Mouse (Mus musculus) forebrain, embryonic 15.5 days (tissue): ENCODE data around the gene Rpap2. TPM values are rescaled to one million over a fixed set of nuclear protein-coding genes. Genes with fewer than 3 reads are reported as not detected.

Experiments
- ATAC-seq: fragments of 200-750 bp; cut with Nextera tagmentation; replicated peaks from 2 replicates; pipeline ENCODE4 v1.8.0; 2017; ENCODE audit warnings: mild to moderate bottlenecking, moderate TSS enrichment, moderate library complexity
- H3K27ac ChIP-seq: fragments of 300-500 bp; sonication (generic); replicated peaks from 2 replicates; pipeline ENCODE4 v1.5.1; 2015; ENCODE audit warnings: mild to moderate bottlenecking, inconsistent platforms
- H3K27me3 ChIP-seq: fragments of 300-500 bp; sonication (generic); 2 replicates; pipeline ENCODE4 v1.6.1; 2015; ENCODE audit warnings: inconsistent platforms
- H3K36me3 ChIP-seq: fragments of 300-500 bp; sonication (generic); 2 replicates; pipeline ENCODE4 v1.6.1; 2015; ENCODE audit warnings: mild to moderate bottlenecking, inconsistent platforms
- H3K4me1 ChIP-seq: fragments of 300-500 bp; sonication (generic); 2 replicates; pipeline ENCODE4 v1.6.1; 2015; ENCODE audit warnings: inconsistent platforms
- H3K4me2 ChIP-seq: fragments of 300-500 bp; sonication (generic); replicated peaks from 2 replicates; pipeline ENCODE4 v1.6.1; 2015; ENCODE audit warnings: mild to moderate bottlenecking, inconsistent platforms
- H3K4me3 ChIP-seq: fragments of 300-500 bp; sonication (generic); 2 replicates; pipeline ENCODE4 v1.5.1; 2015; ENCODE audit warnings: mild to moderate bottlenecking, inconsistent platforms
- H3K9ac ChIP-seq: fragments of 300-500 bp; sonication (generic); replicated peaks from 2 replicates; pipeline ENCODE4 v1.6.1; 2015; ENCODE audit warnings: mild to moderate bottlenecking, inconsistent platforms
- H3K9me3 ChIP-seq: fragments of 300-500 bp; sonication (generic); 2 replicates; pipeline ENCODE4 v1.6.1; 2016; ENCODE audit warnings: inconsistent platforms
- WGBS: fragments of 180-500 bp; shearing (Covaris S2); methylation state at CpG from one replicate; pipeline ENCODE4 v1.1.7; 2015; ENCODE audit warnings: mixed read lengths; 5-methylcytosine and 5-hydroxymethylcytosine counted together
- polyA plus RNA-seq: library from polyadenylated mRNA; unstranded; fragments of >200 nt; fragmentation: Nextera tagmentation; extraction: Ambion mirVana; gene quantifications from 2 replicates; pipeline ENCODE4 v1.2.1, GENCODE M21; 2015

Rpap2 gene
- 20.9 and 21.8 TPM in 2 replicates for polyA plus RNA-seq

DNA sequence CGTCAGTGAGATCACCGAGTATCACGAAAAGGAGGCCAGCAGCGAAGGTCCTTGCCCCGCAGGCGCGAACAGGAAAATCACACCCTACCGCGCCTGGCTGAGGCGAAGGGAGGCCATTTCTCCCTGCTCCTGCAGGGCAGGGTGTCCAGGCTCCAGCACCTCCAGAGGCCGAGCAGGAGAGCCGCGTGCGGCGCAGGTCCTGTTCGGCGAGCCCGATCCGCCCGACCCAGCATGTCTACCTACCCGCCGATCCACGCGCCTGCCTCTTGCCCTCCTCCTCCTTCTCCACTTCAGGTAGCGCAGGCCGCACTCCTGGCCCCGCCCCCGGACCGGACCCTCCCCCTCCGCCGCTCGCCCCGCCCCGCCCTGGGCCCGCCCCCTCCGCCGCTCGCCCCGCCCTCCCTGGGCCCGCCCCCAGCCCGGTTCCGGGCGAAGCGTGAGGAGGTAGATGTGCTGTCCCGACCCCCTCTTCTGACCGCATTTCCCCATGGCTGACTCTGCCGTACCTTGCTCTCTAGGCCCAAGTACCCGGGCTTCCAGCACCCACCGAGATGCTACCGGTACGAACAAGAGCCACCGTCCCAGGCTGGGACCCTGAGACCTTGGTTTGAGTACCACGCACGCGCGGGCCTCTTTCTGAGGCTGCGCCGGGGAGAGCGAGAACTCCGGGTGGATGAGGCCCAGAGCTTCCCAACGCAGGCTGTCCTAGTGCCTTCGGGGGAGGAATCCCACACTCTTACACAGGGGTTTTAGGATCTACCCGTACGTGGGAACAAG lies at the start of gene Rpap2, which contains the start of gene Glmn:
TSS of gene Rpap2 (plus strand) at position 73 of the 777 bp plus-strand sequence.
TSS of gene Glmn (minus strand) at position 588 of the 777 bp plus-strand sequence.
- Histone ChIP-seq H3K4me3 (peak within 1 kb of the TSS; percentile 92), H3K4me2 (peak within 1 kb of the TSS; percentile 78), H3K36me3 (peaks cover 7% of the 10 kb centered on the region), H3K4me1 (peaks cover 11% of the 10 kb centered on the region), H3K27ac (peak within 1 kb of the TSS; percentile 91), H3K9me3 (no peaks in the 10 kb centered on the region), H3K9ac (peak within 1 kb of the TSS; percentile 89), H3K27me3 (no peaks in the 10 kb centered on the region)
- ATAC-seq, result peak; percentile 96
- 0% methylated on average over 45 of the region's 64 CpGs for WGBS

DNA sequence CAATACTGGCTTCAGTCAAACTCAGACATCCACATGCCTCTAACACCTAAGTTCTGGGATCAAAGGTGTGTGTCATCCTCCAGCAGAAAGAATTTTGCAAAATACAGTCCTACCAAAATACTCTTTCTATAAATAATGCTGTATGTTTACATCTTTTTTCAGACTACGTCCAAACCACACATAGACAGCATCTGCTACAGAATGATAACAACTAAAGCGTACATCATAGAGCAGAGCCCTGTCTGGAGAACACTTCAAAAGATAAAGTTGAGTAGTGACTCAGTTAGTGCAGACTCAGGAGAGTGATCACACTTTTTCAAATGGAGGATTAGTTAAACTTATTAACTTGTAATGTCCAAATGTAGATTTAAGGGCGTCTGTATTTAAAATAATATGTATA lies 49.2 kb upstream of the Rpap2 start:
- H3K9me3 ChIP-seq, result no peaks in the 10 kb centered on the region
- no peak overlapping the region for H3K4me2 ChIP-seq
- WGBS, result 90% methylated on average over 3 of the region's 3 CpGs
- H3K4me3 ChIP-seq, result no peak overlapping the region
- H3K4me1 ChIP-seq, result no peaks in the 10 kb centered on the region
- no peak for ATAC-seq
- H3K27me3 ChIP-seq, result no peaks in the 10 kb centered on the region
- no peak overlapping the region for H3K27ac ChIP-seq
- H3K36me3 ChIP-seq, result peaks cover 12% of the 10 kb centered on the region
- H3K9ac ChIP-seq, result no peak overlapping the region

DNA sequence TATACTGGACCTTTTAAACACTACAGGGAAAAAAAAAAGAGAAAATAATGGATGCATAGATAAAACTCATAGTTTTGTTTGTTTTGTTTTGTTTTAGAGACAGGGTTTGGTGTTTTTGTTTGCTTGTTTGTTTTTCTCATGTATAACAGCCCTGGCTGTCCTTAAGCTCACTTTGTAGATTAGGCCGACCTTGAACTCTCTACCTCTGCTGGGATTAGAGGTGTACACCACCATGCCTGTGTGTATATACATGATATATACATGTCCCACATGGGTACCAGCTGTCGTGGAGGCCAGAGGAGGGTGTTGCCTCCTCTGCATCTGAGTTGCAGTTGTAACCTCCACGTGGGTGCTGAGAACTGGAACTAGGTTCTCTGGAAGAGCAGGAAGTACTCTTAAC lies 48.7 kb upstream of the Rpap2 start:
- Histone ChIP-seq H3K4me1 (no peaks in the 10 kb centered on the region), H3K4me3 (no peak overlapping the region), H3K27ac (no peak overlapping the region), H3K9ac (no peak overlapping the region), H3K27me3 (no peaks in the 10 kb centered on the region), H3K4me2 (no peak overlapping the region), H3K36me3 (peaks cover 12% of the 10 kb centered on the region), H3K9me3 (no peaks in the 10 kb centered on the region)
- ATAC-seq, result no peak
- WGBS, result 91% methylated on average over 3 of the region's 3 CpGs

DNA sequence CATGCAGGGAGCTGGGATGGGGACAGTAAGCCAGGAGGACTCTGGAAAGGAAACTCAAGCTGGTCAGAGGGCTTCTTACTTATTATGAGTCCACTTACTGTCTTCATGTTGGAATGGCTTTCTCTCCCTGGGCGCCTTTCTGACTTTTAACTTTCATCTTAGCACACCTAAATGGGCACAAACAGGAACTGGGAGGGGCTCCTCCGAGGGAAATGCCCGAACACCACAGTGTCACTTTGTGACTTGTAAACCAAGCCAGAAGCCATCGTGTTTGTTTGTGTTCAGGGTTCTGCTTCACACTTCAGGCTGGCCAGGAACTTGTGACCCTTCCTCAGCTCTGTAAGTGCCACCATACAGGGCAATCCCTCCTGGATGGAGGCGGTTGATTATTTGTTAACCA lies 42.8 kb upstream of the Rpap2 start:
- no peak overlapping the region for H3K4me2 ChIP-seq
- peaks cover 23% of the 10 kb centered on the region for H3K36me3 ChIP-seq
- WGBS, result 93% methylated on average over 5 of the region's 5 CpGs
- H3K9ac ChIP-seq, result no peak overlapping the region
- H3K4me1 ChIP-seq, result no peaks in the 10 kb centered on the region
- no peak for ATAC-seq
- no peaks in the 10 kb centered on the region for H3K27me3 ChIP-seq
- no peak overlapping the region for H3K27ac ChIP-seq
- no peak overlapping the region for H3K4me3 ChIP-seq
- no peaks in the 10 kb centered on the region for H3K9me3 ChIP-seq

DNA sequence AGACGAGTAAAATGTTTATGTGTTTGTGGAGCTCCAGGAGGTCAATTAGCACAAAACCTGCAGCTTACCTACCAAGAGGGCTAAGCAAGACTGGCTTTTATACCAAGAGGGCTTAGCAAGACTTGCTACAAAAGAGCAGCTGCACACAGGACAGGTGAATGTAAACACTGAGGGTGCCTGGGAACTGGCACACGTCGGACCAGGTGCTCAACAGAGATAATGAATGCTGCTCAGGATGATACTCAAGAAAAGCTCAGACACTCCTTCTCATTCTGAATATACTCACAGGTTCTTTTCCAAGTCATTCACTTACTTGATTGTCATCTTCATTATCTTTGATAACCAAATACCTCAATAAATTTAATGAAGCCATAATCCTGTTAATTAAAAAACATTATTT lies 40.2 kb upstream of the Rpap2 start:
- H3K27ac ChIP-seq, result no peak overlapping the region
- H3K4me3 ChIP-seq, result no peak overlapping the region
- ATAC-seq, result no peak
- WGBS, result 86% methylated on average over 3 of the region's 3 CpGs
- H3K36me3 ChIP-seq, result peaks cover 33% of the 10 kb centered on the region
- no peak overlapping the region for H3K4me2 ChIP-seq
- H3K9ac ChIP-seq, result no peak overlapping the region
- H3K9me3 ChIP-seq, result no peaks in the 10 kb centered on the region
- no peaks in the 10 kb centered on the region for H3K4me1 ChIP-seq
- no peaks in the 10 kb centered on the region for H3K27me3 ChIP-seq

DNA sequence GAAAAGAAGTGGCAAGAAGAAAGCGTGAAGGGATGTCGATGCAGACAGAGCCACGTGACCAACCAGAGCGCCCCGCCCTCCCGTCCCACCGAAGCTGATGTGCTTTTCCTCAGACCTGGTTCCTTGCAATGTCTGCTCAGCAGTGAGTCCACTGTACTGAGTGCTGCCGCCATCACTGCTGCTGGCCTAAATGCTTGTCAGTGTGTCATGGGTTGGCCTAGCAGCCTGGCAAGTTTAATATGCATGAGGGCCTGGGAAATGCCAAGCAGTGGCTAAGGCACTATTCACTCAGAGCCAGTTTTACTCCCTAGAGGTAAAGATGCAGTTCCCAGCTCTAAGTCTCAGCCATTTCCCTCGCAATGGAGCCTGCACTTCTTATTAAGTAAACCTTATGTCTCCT lies 28.0 kb upstream of the Rpap2 start:
- H3K4me1 ChIP-seq, result no peaks in the 10 kb centered on the region
- no peak overlapping the region for H3K4me3 ChIP-seq
- no peak overlapping the region for H3K27ac ChIP-seq
- no peaks in the 10 kb centered on the region for H3K27me3 ChIP-seq
- H3K9me3 ChIP-seq, result no peaks in the 10 kb centered on the region
- WGBS, result 92% methylated on average over 9 of the region's 9 CpGs
- ATAC-seq, result no peak
- peaks cover 33% of the 10 kb centered on the region for H3K36me3 ChIP-seq
- no peak overlapping the region for H3K9ac ChIP-seq
- H3K4me2 ChIP-seq, result no peak overlapping the region

DNA sequence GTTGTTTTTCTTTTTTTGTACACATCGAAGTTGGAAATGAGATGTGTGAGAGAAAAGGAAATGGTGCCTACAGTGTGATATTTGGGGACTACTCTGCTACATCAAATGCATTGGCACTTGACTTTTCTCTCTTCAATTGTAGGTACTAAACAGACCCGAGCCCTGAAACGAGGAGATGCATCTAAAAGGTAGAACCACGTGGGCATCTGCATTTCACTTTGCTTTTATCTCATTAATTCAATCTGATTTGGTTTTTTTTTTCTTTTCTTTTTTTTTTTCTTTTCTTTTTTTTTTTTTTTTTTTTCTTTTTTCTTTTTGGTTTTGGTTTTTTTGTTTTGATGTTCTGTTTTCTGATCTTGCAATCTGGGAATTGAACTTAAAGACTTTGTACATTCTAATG lies 1.2 kb downstream of the Rpap2 start:
- WGBS, result 20% methylated on average over 4 of the region's 4 CpGs
- Histone ChIP-seq H3K27me3 (no peaks in the 10 kb centered on the region), H3K4me2 (peak overlapping the region; percentile 78), H3K4me1 (peaks cover 11% of the 10 kb centered on the region), H3K9ac (peak overlapping the region; percentile 89), H3K4me3 (peak overlapping the region; percentile 92), H3K27ac (peak overlapping the region; percentile 91; the same call in 1 of the 2 replicates), H3K36me3 (peaks cover 14% of the 10 kb centered on the region), H3K9me3 (no peaks in the 10 kb centered on the region)
- ATAC-seq, result no peak

DNA sequence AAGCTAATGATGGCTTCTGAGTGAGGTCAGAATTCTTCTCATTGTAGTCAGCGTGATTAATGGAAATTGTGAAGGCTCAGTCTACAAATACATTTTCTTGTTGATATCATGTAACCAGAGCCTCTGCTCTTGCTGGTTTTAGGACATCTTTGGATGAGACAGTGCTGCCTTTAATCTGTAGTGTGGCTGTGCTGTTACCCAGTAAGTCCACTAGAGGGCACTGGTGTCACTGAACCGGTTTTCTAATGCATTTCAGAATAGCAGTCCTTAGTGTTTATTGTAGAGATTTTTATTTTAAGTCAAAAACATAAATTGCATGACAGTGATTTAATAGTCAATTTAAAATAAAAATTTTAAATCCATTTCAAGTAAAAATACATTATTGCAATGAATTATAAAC lies 14.1 kb downstream of the Rpap2 start:
- no peak overlapping the region for H3K9ac ChIP-seq
- no peak overlapping the region for H3K4me2 ChIP-seq
- no peak overlapping the region for H3K27ac ChIP-seq
- peak; percentile 57; the same call in 1 of the 2 replicates for ATAC-seq
- H3K4me1 ChIP-seq, result no peaks in the 10 kb centered on the region
- H3K36me3 ChIP-seq, result 0 out of 2 replicates have a peak, but pooled peaks cover 2% of the 10 kb centered on the region
- H3K4me3 ChIP-seq, result no peak overlapping the region
- no peaks in the 10 kb centered on the region for H3K9me3 ChIP-seq
- 3% methylated on average over 2 of the region's 2 CpGs for WGBS
- no peaks in the 10 kb centered on the region for H3K27me3 ChIP-seq

DNA sequence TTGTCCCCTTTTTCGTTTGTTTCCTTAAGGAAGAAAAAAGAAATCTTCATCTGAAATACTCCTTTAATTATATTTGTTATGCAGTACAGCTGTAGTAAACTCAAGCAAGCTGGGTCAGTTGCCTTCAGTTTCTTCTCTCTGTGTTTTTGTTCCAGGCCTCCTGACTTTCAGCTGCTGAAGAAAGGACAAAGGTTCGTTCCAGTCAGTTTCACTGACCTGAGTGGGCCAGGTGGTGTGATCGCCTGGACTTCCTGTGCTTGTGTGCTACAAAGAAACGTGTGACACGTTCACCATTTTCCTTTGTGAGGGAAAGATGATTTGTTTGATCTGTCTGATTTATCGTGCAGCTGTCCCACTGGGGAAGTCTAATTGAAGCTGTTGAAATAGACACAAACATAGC lies 20.8 kb downstream of the Rpap2 start:
- peaks cover 9% of the 10 kb centered on the region for H3K36me3 ChIP-seq
- 90% methylated on average over 6 of the region's 6 CpGs for WGBS
- no peak for ATAC-seq
- no peak overlapping the region for H3K27ac ChIP-seq
- H3K9ac ChIP-seq, result no peak overlapping the region
- H3K27me3 ChIP-seq, result no peaks in the 10 kb centered on the region
- H3K4me3 ChIP-seq, result no peak overlapping the region
- no peaks in the 10 kb centered on the region for H3K9me3 ChIP-seq
- no peak overlapping the region for H3K4me2 ChIP-seq
- no peaks in the 10 kb centered on the region for H3K4me1 ChIP-seq

DNA sequence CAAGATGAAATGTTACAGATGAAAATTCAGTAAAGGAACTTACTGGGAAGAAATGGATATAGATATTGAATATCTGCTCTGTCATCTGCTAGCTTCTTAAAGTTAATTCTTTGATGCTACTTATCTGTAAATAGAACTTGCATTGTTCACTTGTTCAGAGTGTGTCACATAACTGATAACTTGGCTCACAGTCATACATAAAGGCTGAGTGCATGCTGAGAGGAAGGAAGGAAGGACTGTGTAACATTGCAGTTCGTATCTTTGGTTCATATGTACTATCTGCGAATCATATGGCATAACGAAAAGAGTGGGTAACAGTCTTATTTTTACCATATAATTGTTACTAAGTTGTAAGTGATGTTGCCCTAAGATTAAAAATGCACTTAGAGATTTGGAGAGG lies 24.2 kb downstream of the Rpap2 start:
- H3K27me3 ChIP-seq, result no peaks in the 10 kb centered on the region
- no peak overlapping the region for H3K4me2 ChIP-seq
- peaks cover 12% of the 10 kb centered on the region for H3K36me3 ChIP-seq
- no peaks in the 10 kb centered on the region for H3K4me1 ChIP-seq
- ATAC-seq, result no peak
- H3K9me3 ChIP-seq, result no peaks in the 10 kb centered on the region
- no peak overlapping the region for H3K27ac ChIP-seq
- no peak overlapping the region for H3K9ac ChIP-seq
- 91% methylated on average over 3 of the region's 3 CpGs for WGBS
- H3K4me3 ChIP-seq, result no peak overlapping the region

DNA sequence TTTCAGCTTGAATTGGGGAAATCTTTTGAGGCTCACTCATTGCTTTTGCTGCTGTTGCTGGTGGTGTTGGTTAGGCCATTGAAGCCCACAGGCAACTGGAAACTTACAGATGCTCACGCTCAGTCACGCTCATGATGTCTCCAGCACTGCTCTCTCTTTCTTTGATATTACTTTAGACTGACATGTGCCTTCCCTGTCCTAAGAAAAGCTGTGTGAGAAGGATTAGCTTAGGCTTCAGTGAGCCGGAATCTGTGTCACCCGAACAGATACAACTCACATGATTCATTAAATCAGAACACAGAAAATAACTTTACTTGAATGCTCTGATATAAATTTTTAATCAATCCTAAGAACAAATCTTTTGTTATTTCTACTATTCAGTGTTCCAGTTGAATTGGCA lies 36.5 kb downstream of the Rpap2 start:
- no peaks in the 10 kb centered on the region for H3K4me1 ChIP-seq
- no peak for ATAC-seq
- no peak overlapping the region for H3K27ac ChIP-seq
- H3K27me3 ChIP-seq, result no peaks in the 10 kb centered on the region
- H3K9ac ChIP-seq, result no peak overlapping the region
- no peak overlapping the region for H3K4me2 ChIP-seq
- WGBS, result 81% methylated on average over 4 of the region's 4 CpGs
- peaks cover 7% of the 10 kb centered on the region; the same call in 1 of the 2 replicates for H3K36me3 ChIP-seq
- H3K9me3 ChIP-seq, result no peaks in the 10 kb centered on the region
- no peak overlapping the region for H3K4me3 ChIP-seq

DNA sequence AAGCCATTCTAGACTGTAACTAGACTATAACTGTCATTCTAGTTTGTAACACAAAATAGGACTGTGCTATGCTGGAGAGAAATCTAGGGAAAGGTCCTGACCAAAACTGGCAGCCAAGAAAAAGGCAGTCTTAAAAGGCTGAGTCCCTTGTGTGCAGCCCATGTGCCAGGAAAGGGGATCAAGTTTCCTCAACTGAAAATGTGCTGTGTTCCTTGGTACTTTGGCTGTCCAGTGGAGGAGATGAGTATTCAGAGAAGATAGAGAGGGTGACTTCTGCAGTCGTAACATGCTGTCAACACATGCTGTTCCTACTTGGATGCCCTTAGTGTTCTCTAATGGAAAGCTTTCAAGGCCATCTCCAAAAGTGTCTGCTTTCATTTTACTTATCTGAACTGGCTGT lies 39.9 kb downstream of the Rpap2 start:
- Histone ChIP-seq H3K9ac (no peak overlapping the region), H3K9me3 (no peaks in the 10 kb centered on the region), H3K27me3 (no peaks in the 10 kb centered on the region), H3K4me1 (no peaks in the 10 kb centered on the region), H3K27ac (no peak overlapping the region), H3K4me2 (no peak overlapping the region), H3K36me3 (no peaks in the 10 kb centered on the region), H3K4me3 (no peak overlapping the region)
- WGBS, result 93% methylated on average over 1 of the region's 1 CpGs
- ATAC-seq, result no peak

DNA sequence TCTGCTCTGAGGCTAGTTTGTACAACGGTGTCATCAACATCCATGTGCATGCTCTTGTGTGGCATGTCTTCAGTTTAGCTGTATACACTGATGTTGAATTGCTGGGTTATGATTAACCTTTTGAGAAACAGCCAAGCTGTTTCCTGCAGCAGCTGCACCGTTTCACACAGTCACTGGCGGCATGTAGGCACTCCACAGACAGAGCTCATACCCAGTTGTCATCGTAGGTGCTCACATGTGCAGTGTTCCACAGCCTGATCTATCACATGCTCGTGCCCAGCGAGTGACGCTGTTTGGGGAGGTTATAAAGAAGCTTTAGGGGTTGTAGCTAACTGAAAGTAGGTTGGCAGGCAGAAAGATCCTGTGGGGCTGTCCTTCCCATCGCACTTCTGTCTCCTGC lies 41.2 kb downstream of the Rpap2 start:
- Histone ChIP-seq H3K27me3 (no peaks in the 10 kb centered on the region), H3K9ac (no peak overlapping the region), H3K4me3 (no peak overlapping the region), H3K4me2 (no peak overlapping the region), H3K4me1 (no peaks in the 10 kb centered on the region), H3K36me3 (no peaks in the 10 kb centered on the region), H3K27ac (no peak overlapping the region), H3K9me3 (no peaks in the 10 kb centered on the region)
- ATAC-seq, result no peak
- 89% methylated on average over 8 of the region's 8 CpGs for WGBS
